Mouse (Mus musculus): ENCODE data around the gene Glyatl3. TPM values are rescaled to one million over a fixed set of nuclear protein-coding genes. Genes with fewer than 3 reads are reported as not detected.

Gene Glyatl3
- polyA plus RNA-seq, 1 experiment from 2014 or later, result not detected

Other genes starting within 250 kb of the Glyatl3 start
- gene Esp1, start 187.2 kb downstream of the Glyatl3 start, polyA plus RNA-seq (2015; fragmentation: Nextera tagmentation; extraction: Ambion mirVana), result not detected in 2 replicates
- not detected in 2 replicates for gene Crisp2, start 107.3 kb downstream of the Glyatl3 start, polyA plus RNA-seq (2015; fragmentation: Nextera tagmentation; extraction: Ambion mirVana)
- gene Rhag, start 103.2 kb downstream of the Glyatl3 start, polyA plus RNA-seq (2015; fragmentation: Nextera tagmentation; extraction: Ambion mirVana), result 3.3 and 3.6 TPM in 2 replicates
- gene 9130008F23Rik, start 33.8 kb downstream of the Glyatl3 start, polyA plus RNA-seq (2015; fragmentation: Nextera tagmentation; extraction: Ambion mirVana), result 4.4 and 4.8 TPM in 2 replicates
- gene Mut, start 20.3 kb upstream of the Glyatl3 start, polyA plus RNA-seq (2015; fragmentation: Nextera tagmentation; extraction: Ambion mirVana), result 42.9 and 44.0 TPM in 2 replicates
- 19.2 and 21.0 TPM in 2 replicates for gene Cenpq, start 20.7 kb upstream of the Glyatl3 start, polyA plus RNA-seq (2015; fragmentation: Nextera tagmentation; extraction: Ambion mirVana)